Mouse (Mus musculus): ENCODE measurements around the gene Patl1. TPM values are rescaled to one million over a fixed set of nuclear protein-coding genes. Genes with fewer than 3 reads are reported as not detected.
A peak's percentile ranks its signal among the peaks of the same experiment; 100 is the strongest.
"Not testable (repeated sequence)": the region's sequence is repeated elsewhere in the genome, so short reads cannot be mapped to it uniquely, and the experiment has no call there.

Patl1 gene
- polyA plus RNA-seq, 1 experiment from 2014 or later: 8.4 TPM

GRCm38 (mm10) chr19:11911603-11912002 is 596 bp upstream of the Patl1 start:
- peak overlapping the region; percentile 78 for H3K4me2 ChIP-seq (replicated peaks; ENCODE audit: low read depth)
- peak overlapping the region; percentile 98 for H3K4me3 ChIP-seq (ENCODE audit: low read depth, low read length)
- ATAC-seq: peak; percentile 38
- H3K4me1 ChIP-seq (replicated peaks; ENCODE audit: control insufficient read depth, insufficient read depth, low read length): 0 out of 2 replicates have a peak, but pooled peaks cover 3% of the 10 kb centered on the region
- no peak for TF ChIP-seq CTCF (IDR thresholded peaks at IDR 0.05; ENCODE audit: low read depth)
- no peaks in the 10 kb centered on the region for H3K9me3 ChIP-seq (ENCODE audit: control insufficient read depth)
- H3K36me3 ChIP-seq (ENCODE audit: control insufficient read depth, insufficient read depth): no peaks in the 10 kb centered on the region
- peak overlapping the region; percentile 92 for H3K27ac ChIP-seq (ENCODE audit: low read depth, low read length)
- WGBS: 3% methylated on average over 17 of the region's 17 CpGs
- peak overlapping the region; percentile 64 for H3K9ac ChIP-seq (ENCODE audit: low read depth, low read length)
- H3K27me3 ChIP-seq (replicated peaks; ENCODE audit: control insufficient read depth, insufficient read depth, low read length): no peaks in the 10 kb centered on the region

- no peaks in the 10 kb centered on the region for H3K36me3 ChIP-seq (ENCODE audit: control insufficient read depth, insufficient read depth)
- ATAC-seq: peak; percentile 63
- under 1% methylated on average over 51 of the region's 54 CpGs for WGBS
Measured at GRCm38 (mm10) chr19:11912533-11913121, 428 bp downstream of the Patl1 start.

GRCm38 (mm10) chr19:11915804-11916203 is 3.6 kb downstream of the Patl1 start:
- Histone ChIP-seq H3K36me3 (ENCODE audit: control insufficient read depth, insufficient read depth) (peaks cover 14% of the 10 kb centered on the region), H3K4me2 (replicated peaks; ENCODE audit: low read depth) (no peak overlapping the region), H3K27ac (ENCODE audit: low read depth, low read length) (no peak overlapping the region), H3K9me3 (ENCODE audit: control insufficient read depth) (no peaks in the 10 kb centered on the region), H3K9ac (ENCODE audit: low read depth, low read length) (0 out of 2 replicates have a peak overlapping the region, but pooled peaks have one; percentile 7), H3K27me3 (replicated peaks; ENCODE audit: control insufficient read depth, insufficient read depth, low read length) (no peaks in the 10 kb centered on the region), H3K4me1 (replicated peaks; ENCODE audit: control insufficient read depth, insufficient read depth, low read length) (0 out of 2 replicates have a peak, but pooled peaks cover 3% of the 10 kb centered on the region), H3K4me3 (ENCODE audit: low read depth, low read length) (no peak overlapping the region)
- no peak for TF ChIP-seq CTCF (IDR thresholded peaks at IDR 0.05; ENCODE audit: low read depth)
- no peak for ATAC-seq
- 19% methylated on average over 2 of the region's 2 CpGs for WGBS

More at GRCm38 (mm10) chr19:11912533-11913121, 428 bp downstream of the Patl1 start:
- peak overlapping the region; percentile 87 for H3K9ac ChIP-seq (ENCODE audit: low read depth, low read length)
- peak overlapping the region; percentile 92 for H3K27ac ChIP-seq (ENCODE audit: low read depth, low read length)
- no peak for TF ChIP-seq CTCF (IDR thresholded peaks at IDR 0.05; ENCODE audit: low read depth)
- no peaks in the 10 kb centered on the region for H3K9me3 ChIP-seq (ENCODE audit: control insufficient read depth)
- 0 out of 2 replicates have a peak, but pooled peaks cover 3% of the 10 kb centered on the region for H3K4me1 ChIP-seq (replicated peaks; ENCODE audit: control insufficient read depth, insufficient read depth, low read length)
- H3K4me3 ChIP-seq (ENCODE audit: low read depth, low read length): peak overlapping the region; percentile 98
- H3K27me3 ChIP-seq (replicated peaks; ENCODE audit: control insufficient read depth, insufficient read depth, low read length): no peaks in the 10 kb centered on the region
- H3K4me2 ChIP-seq (replicated peaks; ENCODE audit: low read depth): peak overlapping the region; percentile 67

GRCm38 (mm10) chr19:11922068-11922467 is 9.9 kb downstream of the Patl1 start:
- Histone ChIP-seq H3K9ac (ENCODE audit: low read depth, low read length) (no peak overlapping the region), H3K4me2 (replicated peaks; ENCODE audit: low read depth) (no peak overlapping the region), H3K4me3 (ENCODE audit: low read depth, low read length) (no peak overlapping the region), H3K36me3 (ENCODE audit: control insufficient read depth, insufficient read depth) (peaks cover 56% of the 10 kb centered on the region), H3K4me1 (replicated peaks; ENCODE audit: control insufficient read depth, insufficient read depth, low read length) (no peaks in the 10 kb centered on the region), H3K27ac (ENCODE audit: low read depth, low read length) (no peak overlapping the region), H3K27me3 (replicated peaks; ENCODE audit: control insufficient read depth, insufficient read depth, low read length) (no peaks in the 10 kb centered on the region), H3K9me3 (ENCODE audit: control insufficient read depth) (no peaks in the 10 kb centered on the region)
- no peak for TF ChIP-seq CTCF (IDR thresholded peaks at IDR 0.05; ENCODE audit: low read depth)
- no peak for ATAC-seq
- 87% methylated on average over 1 of the region's 1 CpGs for WGBS

- peaks cover 60% of the 10 kb centered on the region for H3K36me3 ChIP-seq (ENCODE audit: control insufficient read depth, insufficient read depth)
- not testable (repeated sequence) for ATAC-seq; H3K9ac ChIP-seq (ENCODE audit: low read depth, low read length); H3K4me1 ChIP-seq (replicated peaks; ENCODE audit: control insufficient read depth, insufficient read depth, low read length); H3K27me3 ChIP-seq (replicated peaks; ENCODE audit: control insufficient read depth, insufficient read depth, low read length); H3K9me3 ChIP-seq (ENCODE audit: control insufficient read depth); H3K4me3 ChIP-seq (ENCODE audit: low read depth, low read length); H3K27ac ChIP-seq (ENCODE audit: low read depth, low read length); H3K4me2 ChIP-seq (replicated peaks; ENCODE audit: low read depth)
- 98% methylated on average over 2 of the region's 2 CpGs for WGBS
Measured at GRCm38 (mm10) chr19:11922515-11922914, 10.3 kb downstream of the Patl1 start.

- Histone ChIP-seq H3K4me3 (ENCODE audit: low read depth, low read length) (no peak overlapping the region), H3K9ac (ENCODE audit: low read depth, low read length) (no peak overlapping the region), H3K27me3 (replicated peaks; ENCODE audit: control insufficient read depth, insufficient read depth, low read length) (no peaks in the 10 kb centered on the region), H3K9me3 (ENCODE audit: control insufficient read depth) (no peaks in the 10 kb centered on the region), H3K27ac (ENCODE audit: low read depth, low read length) (no peak overlapping the region), H3K36me3 (ENCODE audit: control insufficient read depth, insufficient read depth) (peaks cover 68% of the 10 kb centered on the region), H3K4me1 (replicated peaks; ENCODE audit: control insufficient read depth, insufficient read depth, low read length) (no peaks in the 10 kb centered on the region), H3K4me2 (replicated peaks; ENCODE audit: low read depth) (no peak overlapping the region)
- TF ChIP-seq CTCF (IDR thresholded peaks at IDR 0.05; ENCODE audit: low read depth): no peak
- ATAC-seq: no peak
- 92% methylated on average over 2 of the region's 2 CpGs for WGBS
Measured at GRCm38 (mm10) chr19:11926380-11926779, 14.2 kb downstream of the Patl1 start.
